Mouse (Mus musculus) left cerebral cortex, postnatal 36 days (tissue): ENCODE measurements around the gene Kcnn3. TPM values are rescaled to one million over a fixed set of nuclear protein-coding genes. Genes with fewer than 3 reads are reported as not detected.

Experiments
- DNase-seq, 2 experiments: peaks; one replicate each; pipeline ENCODE4 v3.0.0; 2021 to 2022; ENCODE audit warnings: low spot score in 2 of 2, mixed read lengths in 1 of 2
- intact Hi-C: fragments of 180-260 bp; cut with DNase I; formaldehyde crosslinking; loops from one replicate; pipeline ENCODE4 v1.15.1; 2025
- total RNA-seq, 2 experiments: library from RNA; stranded (reverse); gene quantifications; 2 replicates each; pipeline ENCODE4 v1.2.3; 2021

Kcnn3 gene
- total RNA-seq, 2 experiments from 2014 or later = 16.4 to 23.5 TPM

- intact Hi-C loops = loop anchor here (2.0 kb wide), 1 partner anchor 58 kb away; the partner anchor contains the start of gene Ube2q1
- DNase-seq = peak; percentile 92
Measured at GRCm38 (mm10) chr3:89714359-89715206, 194.6 kb downstream of the Kcnn3 start, which contains the start of gene Adar. TSS of gene Adar (plus strand) at chr3:89715022.

- no peak for DNase-seq
- intact Hi-C loops = loop anchor here (2.0 kb wide), 1 partner anchor 57 kb away; the partner anchor contains the start of gene Ube2q1
Measured at GRCm38 (mm10) chr3:89715207-89715966, 195.4 kb downstream of the Kcnn3 start.

GRCm38 (mm10) chr3:89715967-89716256, 195.9 kb downstream of the Kcnn3 start:
- peak in 1 of 2 experiments; percentile 24 for DNase-seq
- intact Hi-C loops = loop anchor here (2.0 kb wide), 1 partner anchor 57 kb away; the partner anchor contains the start of gene Ube2q1

GRCm38 (mm10) chr3:89722032-89722431, 202.1 kb downstream of the Kcnn3 start:
- DNase-seq = no peak
- intact Hi-C loops = no loop called here

GRCm38 (mm10) chr3:89723400-89724084, 203.6 kb downstream of the Kcnn3 start:
- intact Hi-C loops = no loop called here
- DNase-seq = no peak

Other genes starting within 250 kb of the Kcnn3 start
- 10 to 100 TPM; 34.5 to 39.1 TPM for gene Slc50a1, start 249.6 kb upstream of the Kcnn3 start, total RNA-seq
- 1 to 10 TPM; 4.2 to 7.4 TPM for gene Efna1, start 239.0 kb upstream of the Kcnn3 start, total RNA-seq
- gene Efna3, start 197.2 kb upstream of the Kcnn3 start, total RNA-seq = 10 to 100 TPM; 50.4 to 59.5 TPM
- 1 to 10 TPM in 1 of 2 experiments, not detected in 1; 1.2 TPM for gene Efna4, start 182.1 kb upstream of the Kcnn3 start, total RNA-seq
- gene Adam15, start 170.2 kb upstream of the Kcnn3 start, total RNA-seq = 100 to 1,000 TPM in 1 of 2 experiments, 10 to 100 TPM in 1; 96.1 to 120 TPM
- under 1 TPM; 0.23 to 0.39 TPM for gene Dcst2, start 158.2 kb upstream of the Kcnn3 start, total RNA-seq
- gene Dcst1, start 154.9 kb upstream of the Kcnn3 start, total RNA-seq = not detected
- 10 to 100 TPM; 10.9 to 18.6 TPM for gene Zbtb7b, start 125.4 kb upstream of the Kcnn3 start, total RNA-seq
- 1 to 10 TPM; 4.2 to 5.3 TPM for gene Lenep, start 117.4 kb upstream of the Kcnn3 start, total RNA-seq
- 10 to 100 TPM; 31.0 to 32.5 TPM for gene Flad1, start 108.3 kb upstream of the Kcnn3 start, total RNA-seq
- 1 to 10 TPM; 2.1 to 2.3 TPM for gene Cks1b, start 101.8 kb upstream of the Kcnn3 start, total RNA-seq
- gene Shc1, start 101.7 kb upstream of the Kcnn3 start, total RNA-seq = 10 to 100 TPM; 10.6 to 16.0 TPM
- 10 to 100 TPM; 53.7 to 61.4 TPM for gene Pygo2, start 90.0 kb upstream of the Kcnn3 start, total RNA-seq
- gene Pbxip1, start 83.5 kb upstream of the Kcnn3 start, total RNA-seq = 10 to 100 TPM; 35.2 to 40.6 TPM
- 10 to 100 TPM; 32.9 to 33.1 TPM for gene Pmvk, start 65.6 kb upstream of the Kcnn3 start, total RNA-seq
- 100 to 1,000 TPM; 123 to 156 TPM for gene Adar, start 194.9 kb downstream of the Kcnn3 start, total RNA-seq
- gene Chrnb2, start 244.5 kb downstream of the Kcnn3 start, total RNA-seq = 10 to 100 TPM; 27.5 to 29.1 TPM